Mouse (Mus musculus) midbrain, postnatal 0 days (tissue): ENCODE results near the gene Paf1. TPM values are rescaled to one million over a fixed set of nuclear protein-coding genes. Genes with fewer than 3 reads are reported as not detected.

Experiments
- ATAC-seq: fragments of 200-750 bp; cut with Nextera tagmentation; 2 replicates; pipeline ENCODE4 v1.8.0; 2017; ENCODE audit warnings: moderate number of reproducible peaks, mild to moderate bottlenecking, moderate TSS enrichment, moderate library complexity; ENCODE audit not compliant: low FRiP score
- DNase-seq: peaks from one replicate; pipeline ENCODE4 v3.0.0-alpha.2; 2015; ENCODE audit warnings: low spot score
- H3K27ac ChIP-seq: fragments of 300-500 bp; sonication (generic); 2 replicates; pipeline ENCODE4 v1.5.1; 2014; ENCODE audit warnings: low read depth, mild to moderate bottlenecking, low read length, mixed read lengths
- H3K27me3 ChIP-seq: fragments of 300-500 bp; sonication (generic); 2 replicates; pipeline ENCODE4 v1.6.1; 2014; ENCODE audit warnings: low read length, control low read depth, mixed read lengths; ENCODE audit not compliant: insufficient read depth
- H3K36me3 ChIP-seq: fragments of 300-500 bp; sonication (generic); 2 replicates; pipeline ENCODE4 v1.6.1; 2014; ENCODE audit warnings: low read length, control low read depth, mixed read lengths; ENCODE audit not compliant: insufficient read depth
- H3K4me1 ChIP-seq: fragments of 300-500 bp; sonication (generic); 2 replicates; pipeline ENCODE4 v1.6.1; 2014; ENCODE audit warnings: mild to moderate bottlenecking, control low read depth, antibody characterized with exemption, low read length, mixed read lengths; ENCODE audit not compliant: insufficient read depth
- H3K4me2 ChIP-seq: fragments of 300-500 bp; sonication (generic); 2 replicates; pipeline ENCODE4 v1.6.1; 2014; ENCODE audit warnings: low read depth, mild to moderate bottlenecking, low read length, mixed read lengths; ENCODE audit not compliant: poor library complexity, severe bottlenecking
- H3K4me3 ChIP-seq: fragments of 300-500 bp; sonication (generic); 2 replicates; pipeline ENCODE4 v1.5.1; 2014; ENCODE audit warnings: low read depth, mild to moderate bottlenecking, low read length, moderate library complexity
- H3K9ac ChIP-seq: fragments of 300-500 bp; sonication (generic); replicated peaks from 2 replicates; pipeline ENCODE4 v1.6.1; 2014; ENCODE audit warnings: mild to moderate bottlenecking, low read length, moderate library complexity, mixed read lengths; ENCODE audit not compliant: poor library complexity, severe bottlenecking
- H3K9me3 ChIP-seq: fragments of 300-500 bp; sonication (generic); 2 replicates; pipeline ENCODE4 v1.6.1; 2016; ENCODE audit warnings: low read length, control low read depth
- CTCF ChIP-seq: IDR thresholded peaks from 2 replicates; pipeline ENCODE4 v1.5.1; 2016; ENCODE audit warnings: antibody characterized with exemption, mild to moderate bottlenecking
- WGBS: fragments of 180-500 bp; shearing (Covaris S2); extraction: QIAGEN DNeasy Blood & Tissue Kit; methylation state at CpG from one replicate; pipeline ENCODE4 v1.1.7; 2014; 5-methylcytosine and 5-hydroxymethylcytosine counted together
- polyA plus RNA-seq: library from polyadenylated mRNA; unstranded; fragments of >200 nt; fragmentation: Nextera tagmentation; extraction: Ambion mirVana; gene quantifications from 2 replicates; pipeline ENCODE4 v1.2.1, GENCODE M21; 2015
- total RNA-seq: library from RNA; depleted of rRNA; stranded (reverse); fragments of >200 nt; gene quantifications from 2 replicates; pipeline ENCODE4 v1.2.3, GENCODE M21; 2014

The Paf1 gene
- total and polyA plus RNA-seq, 2 experiments from 2014 or later = 84.2 to 89.3 TPM

- H3K4me2 ChIP-seq = peak overlapping the region; percentile 84
- H3K27me3 ChIP-seq = no peaks in the 10 kb centered on the region
- peaks cover 9% of the 10 kb centered on the region; the same call in 1 of the 2 replicates for H3K4me1 ChIP-seq
- H3K4me3 ChIP-seq = peak overlapping the region; percentile 85
- ATAC-seq = no peak
- no peak for DNase-seq
- no peak overlapping the region for H3K27ac ChIP-seq
- no peak for TF ChIP-seq CTCF
- no peaks in the 10 kb centered on the region for H3K9me3 ChIP-seq
- peaks cover 13% of the 10 kb centered on the region; the same call in 1 of the 2 replicates for H3K36me3 ChIP-seq
- 41% methylated on average over 4 of the region's 4 CpGs for WGBS
- H3K9ac ChIP-seq = peak overlapping the region; percentile 97
Measured at GRCm38 (mm10) chr7:28351676-28352191, 41.0 kb upstream of the Paf1 start.

- no peak overlapping the region for H3K27ac ChIP-seq
- ATAC-seq (no peak), DNase-seq (no peak)
- H3K36me3 ChIP-seq = peaks cover 13% of the 10 kb centered on the region; the same call in 1 of the 2 replicates
- 98% methylated on average over 2 of the region's 2 CpGs for WGBS
- no peak overlapping the region for H3K4me2 ChIP-seq
- H3K9ac ChIP-seq = no peak overlapping the region
- TF ChIP-seq CTCF = peak; percentile 27
- H3K27me3 ChIP-seq = no peaks in the 10 kb centered on the region
- no peaks in the 10 kb centered on the region for H3K9me3 ChIP-seq
- H3K4me3 ChIP-seq = no peak overlapping the region
- H3K4me1 ChIP-seq = peaks cover 9% of the 10 kb centered on the region; the same call in 1 of the 2 replicates
Measured at GRCm38 (mm10) chr7:28353267-28353666, 39.5 kb upstream of the Paf1 start.

GRCm38 (mm10) chr7:28354113-28354581, 38.6 kb upstream of the Paf1 start:
- no peak for TF ChIP-seq CTCF
- no peak overlapping the region for H3K4me2 ChIP-seq
- H3K4me3 ChIP-seq = no peak overlapping the region
- no peaks in the 10 kb centered on the region for H3K27me3 ChIP-seq
- H3K27ac ChIP-seq = no peak overlapping the region
- H3K36me3 ChIP-seq = peaks cover 13% of the 10 kb centered on the region; the same call in 1 of the 2 replicates
- H3K9ac ChIP-seq = no peak overlapping the region
- DNase-seq (no peak), ATAC-seq (no peak)
- 83% methylated on average over 3 of the region's 3 CpGs for WGBS
- peaks cover 9% of the 10 kb centered on the region; the same call in 1 of the 2 replicates for H3K4me1 ChIP-seq
- no peaks in the 10 kb centered on the region for H3K9me3 ChIP-seq

- 91% methylated on average over 3 of the region's 3 CpGs for WGBS
- DNase-seq (no peak), ATAC-seq (no peak)
- no peak overlapping the region for H3K4me3 ChIP-seq
- no peaks in the 10 kb centered on the region for H3K27me3 ChIP-seq
- peaks cover 13% of the 10 kb centered on the region; the same call in 1 of the 2 replicates for H3K36me3 ChIP-seq
- TF ChIP-seq CTCF = no peak
- H3K9ac ChIP-seq = no peak overlapping the region
- no peak overlapping the region for H3K4me2 ChIP-seq
- no peak overlapping the region for H3K27ac ChIP-seq
- no peaks in the 10 kb centered on the region for H3K9me3 ChIP-seq
- H3K4me1 ChIP-seq = peaks cover 7% of the 10 kb centered on the region; the same call in 1 of the 2 replicates
Measured at GRCm38 (mm10) chr7:28354596-28354995, 38.2 kb upstream of the Paf1 start.

DNA sequence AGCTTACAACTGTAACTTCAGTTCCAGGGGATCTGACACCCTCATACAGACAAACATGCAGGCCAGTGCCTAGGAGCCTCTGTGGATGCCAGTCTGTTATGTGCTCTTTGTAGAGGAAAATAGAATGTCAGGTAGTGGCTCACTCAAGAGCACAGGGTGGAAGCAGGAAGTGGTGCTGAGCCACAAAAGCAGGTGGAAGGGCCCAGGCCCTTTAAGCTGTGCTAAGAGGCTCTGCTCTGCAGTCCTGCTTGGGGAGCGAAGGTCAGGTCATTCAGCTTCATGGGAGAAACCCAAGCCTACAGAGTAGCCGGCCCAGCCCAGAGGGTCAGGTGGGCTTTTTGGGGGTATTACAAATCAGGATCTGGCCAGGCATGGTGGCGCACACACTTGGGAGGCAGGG, 37.5 kb upstream of the Paf1 start:
- ATAC-seq (no peak), DNase-seq (no peak)
- Histone ChIP-seq H3K4me2 (no peak overlapping the region), H3K4me1 (peaks cover 5% of the 10 kb centered on the region; the same call in 1 of the 2 replicates), H3K27me3 (no peaks in the 10 kb centered on the region), H3K9me3 (no peaks in the 10 kb centered on the region), H3K4me3 (no peak overlapping the region), H3K27ac (no peak overlapping the region), H3K36me3 (peaks cover 15% of the 10 kb centered on the region), H3K9ac (no peak overlapping the region)
- WGBS = 82% methylated on average over 3 of the region's 3 CpGs
- no peak for TF ChIP-seq CTCF

DNA sequence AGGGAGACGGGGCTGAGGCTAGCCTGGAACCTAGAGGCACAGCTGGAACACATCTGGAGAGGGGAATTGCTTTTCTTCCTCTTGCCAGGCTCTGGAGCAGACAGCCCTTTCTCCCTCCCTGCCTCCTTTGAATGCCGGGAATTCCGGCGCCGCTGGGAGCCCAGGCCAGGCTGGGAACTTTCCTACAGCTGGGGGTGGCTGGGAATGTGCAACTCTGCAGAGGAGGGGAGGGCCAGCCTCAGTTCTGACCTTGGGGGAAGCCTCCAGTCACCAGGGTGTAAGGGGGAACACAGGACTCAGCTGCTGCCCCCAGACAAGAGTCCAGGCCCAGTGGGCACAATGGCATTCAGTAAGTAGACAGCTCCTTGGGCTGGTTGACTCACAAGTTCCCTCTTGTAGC, 35.8 kb upstream of the Paf1 start:
- DNase-seq = no peak
- no peak for ATAC-seq
- TF ChIP-seq CTCF = no peak

More for the DNA sequence above, 35.8 kb upstream of the Paf1 start:
- no peaks in the 10 kb centered on the region for H3K9me3 ChIP-seq
- no peaks in the 10 kb centered on the region for H3K27me3 ChIP-seq
- no peak overlapping the region for H3K4me2 ChIP-seq
- peak overlapping the region; percentile 2; the same call in 1 of the 2 replicates for H3K27ac ChIP-seq
- H3K4me1 ChIP-seq = no peaks in the 10 kb centered on the region; the same call in 1 of the 2 replicates
- H3K36me3 ChIP-seq = peaks cover 22% of the 10 kb centered on the region
- no peak overlapping the region; the same call in 1 of the 2 replicates for H3K9ac ChIP-seq
- H3K4me3 ChIP-seq = no peak overlapping the region
- 8% methylated on average over 5 of the region's 5 CpGs for WGBS
